Mouse (Mus musculus) embryo, embryonic 10.5 days (tissue): Measurements from ENCODE around the gene Dnajb6.

Source experiments
- DNase-seq: peaks from one replicate; pipeline ENCODE4 v3.0.0-alpha.2; 2015; ENCODE audit warnings: low spot score

Dnajb6 gene

DNA sequence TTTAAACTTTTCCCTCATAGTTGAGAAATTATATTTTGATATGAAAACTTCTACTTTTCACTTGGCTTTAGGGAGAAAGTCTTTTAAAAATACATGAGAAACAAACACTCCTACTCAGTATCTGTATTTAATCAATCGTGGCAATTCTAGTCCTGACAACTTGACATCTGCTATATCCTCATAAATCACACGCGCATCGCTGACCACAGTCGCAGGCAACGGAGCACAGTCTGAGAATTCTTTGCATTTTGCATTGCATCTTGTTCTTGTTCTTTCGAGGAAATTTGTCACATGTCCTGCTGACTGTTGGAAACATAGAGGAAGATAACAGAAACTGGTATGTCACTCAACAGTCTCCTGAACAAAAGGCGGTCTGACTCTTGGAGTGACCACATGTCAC is 116.9 kb downstream of the Dnajb6 start:
- DNase-seq, result peak; percentile 54

DNA sequence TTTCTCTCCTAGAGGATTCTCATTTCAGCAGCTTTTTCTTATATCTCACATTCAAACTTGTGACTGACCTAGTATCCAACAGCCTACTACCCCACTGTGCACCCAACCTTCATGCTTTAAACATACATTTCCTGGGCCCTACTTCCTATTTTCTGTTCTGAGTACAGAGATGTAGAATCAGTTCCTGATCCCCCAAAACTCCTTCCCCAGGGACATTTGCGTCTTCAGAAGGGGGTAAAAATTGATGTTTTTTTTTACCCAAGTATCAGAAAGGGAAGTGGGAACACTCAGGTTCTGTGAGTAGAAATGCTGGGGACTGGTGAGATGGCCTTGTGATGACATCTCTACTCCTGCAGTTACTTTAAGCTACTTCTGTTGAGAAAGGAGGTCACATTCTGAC is 117.5 kb downstream of the Dnajb6 start:
- DNase-seq, result no peak

DNA sequence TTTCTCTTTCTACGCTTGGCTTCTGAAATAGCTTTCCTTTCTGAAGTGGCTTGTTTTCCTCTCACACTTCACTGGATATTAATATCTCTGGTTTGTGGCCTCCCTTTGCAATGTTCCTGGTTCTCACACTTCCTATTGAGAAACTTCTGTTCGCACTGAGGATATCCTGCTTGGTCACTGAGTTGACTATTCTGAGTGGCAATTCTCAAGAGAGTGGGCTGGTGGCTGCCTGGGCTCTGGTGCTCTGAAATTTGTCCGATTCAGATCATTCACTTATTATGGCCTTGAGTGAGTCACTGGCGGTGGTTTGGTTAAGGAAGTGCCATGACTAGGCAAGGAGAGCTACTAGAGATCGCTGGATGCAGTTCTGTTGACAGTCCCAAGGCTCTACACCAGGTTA is 118.9 kb downstream of the Dnajb6 start:
- DNase-seq, result no peak

DNA sequence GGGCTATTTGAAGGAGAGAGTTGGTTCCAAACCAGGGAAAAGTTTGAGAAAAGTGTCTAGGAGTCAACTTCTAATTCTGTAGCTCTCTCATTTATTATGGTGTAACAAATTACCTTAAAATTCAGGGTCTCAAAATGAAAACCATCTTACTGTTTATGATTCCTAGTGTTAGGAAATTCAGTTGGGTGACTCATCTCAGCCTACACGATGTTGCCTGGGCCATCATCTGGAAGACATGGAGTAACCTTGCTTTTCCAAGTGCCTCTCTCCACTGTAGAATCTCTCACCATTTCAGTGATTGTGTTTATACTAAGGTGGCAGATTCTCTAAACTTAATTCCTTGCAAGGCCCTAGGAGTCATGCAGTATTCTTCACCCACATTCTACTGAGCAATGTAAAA is 119.5 kb downstream of the Dnajb6 start:
- no peak for DNase-seq

DNA sequence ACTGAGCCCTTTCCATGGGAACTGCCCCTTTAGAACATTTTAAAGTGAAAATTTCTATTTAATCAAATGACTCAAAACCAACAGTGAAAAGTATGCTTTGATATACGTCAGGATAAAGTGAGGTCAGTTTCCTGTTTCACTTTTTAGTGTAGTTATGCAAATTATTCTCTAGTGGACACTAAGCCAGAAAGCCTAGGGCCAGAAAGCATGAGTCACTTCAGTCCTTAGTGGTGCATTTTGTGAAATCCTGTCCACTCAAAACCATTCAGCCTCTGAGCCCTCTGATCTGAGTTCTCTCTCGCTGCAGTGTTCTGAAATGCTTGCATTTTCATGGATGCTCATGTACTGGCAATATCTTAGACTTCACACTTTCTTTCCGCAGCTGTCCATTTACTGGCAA is 126.0 kb downstream of the Dnajb6 start:
- no peak for DNase-seq

DNA sequence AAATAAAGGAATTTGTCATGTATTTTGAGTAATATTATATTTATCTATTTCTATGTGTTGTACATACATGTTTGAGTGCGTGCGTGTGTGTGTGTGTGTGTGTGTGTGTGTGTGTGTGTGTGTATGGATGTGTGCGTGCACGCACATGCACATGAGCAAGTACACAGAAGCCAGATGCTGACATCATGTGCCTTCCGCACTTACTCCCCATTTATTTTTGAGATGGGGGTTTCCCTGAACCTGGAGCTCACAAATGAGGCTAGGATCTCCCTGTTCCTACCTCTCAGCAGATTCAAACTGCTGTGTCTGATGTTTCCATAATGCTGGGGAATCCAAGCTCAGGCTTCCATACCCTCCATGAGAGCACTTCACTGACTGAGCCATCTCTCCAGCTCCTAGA is 126.9 kb downstream of the Dnajb6 start:
- no peak for DNase-seq

DNA sequence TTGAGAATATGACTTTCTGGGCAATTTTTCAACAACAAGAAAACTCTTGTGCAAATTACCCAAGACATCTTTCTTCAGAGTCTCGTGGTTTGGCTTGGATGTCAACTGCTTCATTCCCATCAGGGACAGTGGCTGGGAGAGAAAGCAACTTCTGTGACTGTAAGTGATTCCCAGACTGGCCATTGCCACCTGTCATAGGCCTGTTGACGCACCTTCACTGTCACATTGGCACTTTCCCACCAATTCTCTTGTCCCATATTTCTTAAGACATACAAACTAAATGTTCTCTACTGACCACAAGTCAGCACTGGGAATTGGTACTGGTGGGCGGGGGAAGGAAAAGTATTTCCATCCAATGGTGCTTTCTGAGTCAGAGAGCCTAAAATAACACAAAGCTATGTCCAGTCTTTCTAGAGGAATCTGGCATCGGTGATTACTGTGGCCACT is 128.8 kb downstream of the Dnajb6 start:
- DNase-seq, result no peak

DNA sequence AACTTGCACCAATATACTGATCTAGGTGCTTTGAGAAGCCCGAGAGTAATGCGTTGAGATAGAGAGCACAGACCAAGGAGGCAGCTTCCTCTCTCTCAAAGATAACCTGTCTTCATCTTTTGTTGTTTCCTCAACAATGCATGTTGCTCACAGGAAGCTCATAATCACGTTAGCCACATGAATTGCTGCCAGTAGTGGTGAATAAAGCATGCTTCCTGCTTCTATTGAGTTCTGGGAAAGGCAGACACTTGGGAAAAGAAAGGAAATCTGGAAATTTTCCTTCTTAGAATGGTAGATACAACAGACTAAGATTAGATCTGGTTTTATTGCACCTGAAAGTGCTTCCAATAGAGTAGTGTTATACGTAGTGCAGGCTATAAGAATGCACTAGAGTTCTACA is 129.5 kb downstream of the Dnajb6 start:
- DNase-seq, result no peak
